Mouse (Mus musculus) midbrain, embryonic 13.5 days (tissue): ENCODE measurements around the gene Ffar1. TPM values are rescaled to one million over a fixed set of nuclear protein-coding genes. Genes with fewer than 3 reads are reported as not detected.

ENCODE experiments used
- ATAC-seq: fragments of 200-750 bp; cut with Nextera tagmentation; 2 replicates; pipeline ENCODE4 v1.8.0; 2017; ENCODE audit warnings: mild to moderate bottlenecking, moderate TSS enrichment, moderate library complexity
- H3K27ac ChIP-seq: fragments of 300-500 bp; sonication (generic); 2 replicates; pipeline ENCODE4 v1.5.1; 2015; ENCODE audit warnings: inconsistent platforms, mild to moderate bottlenecking, moderate library complexity
- H3K27me3 ChIP-seq: fragments of 300-500 bp; sonication (generic); 2 replicates; pipeline ENCODE4 v1.6.1; 2015; ENCODE audit warnings: mild to moderate bottlenecking, inconsistent platforms
- H3K36me3 ChIP-seq: fragments of 300-500 bp; sonication (generic); 2 replicates; pipeline ENCODE4 v1.6.1; 2015; ENCODE audit warnings: mild to moderate bottlenecking, inconsistent platforms
- H3K4me1 ChIP-seq: fragments of 300-500 bp; sonication (generic); replicated peaks from 2 replicates; pipeline ENCODE4 v1.6.1; 2015; ENCODE audit warnings: inconsistent platforms
- H3K4me2 ChIP-seq: fragments of 300-500 bp; sonication (generic); replicated peaks from 2 replicates; pipeline ENCODE4 v1.6.1; 2015; ENCODE audit warnings: moderate library complexity, mild to moderate bottlenecking, inconsistent platforms
- H3K4me3 ChIP-seq: fragments of 300-500 bp; sonication (generic); replicated peaks from 2 replicates; pipeline ENCODE4 v1.5.1; 2015; ENCODE audit warnings: mild to moderate bottlenecking, inconsistent platforms
- H3K9ac ChIP-seq: fragments of 300-500 bp; sonication (generic); replicated peaks from 2 replicates; pipeline ENCODE4 v1.6.1; 2015; ENCODE audit warnings: mild to moderate bottlenecking, inconsistent platforms
- H3K9me3 ChIP-seq: fragments of 300-500 bp; sonication (generic); 2 replicates; pipeline ENCODE4 v1.6.1; 2016; ENCODE audit warnings: mild to moderate bottlenecking, inconsistent platforms
- WGBS: fragments of 180-500 bp; shearing (Covaris S2); methylation state at CpG from one replicate; pipeline ENCODE4 v1.1.7; 2015; 5-methylcytosine and 5-hydroxymethylcytosine counted together
- polyA plus RNA-seq: library from polyadenylated mRNA; unstranded; fragments of >200 nt; fragmentation: Nextera tagmentation; extraction: Ambion mirVana; gene quantifications from 2 replicates; pipeline ENCODE4 v1.2.1, GENCODE M21; 2015

The Ffar1 gene
- polyA plus RNA-seq, 1 experiment from 2014 or later: not detected

DNA sequence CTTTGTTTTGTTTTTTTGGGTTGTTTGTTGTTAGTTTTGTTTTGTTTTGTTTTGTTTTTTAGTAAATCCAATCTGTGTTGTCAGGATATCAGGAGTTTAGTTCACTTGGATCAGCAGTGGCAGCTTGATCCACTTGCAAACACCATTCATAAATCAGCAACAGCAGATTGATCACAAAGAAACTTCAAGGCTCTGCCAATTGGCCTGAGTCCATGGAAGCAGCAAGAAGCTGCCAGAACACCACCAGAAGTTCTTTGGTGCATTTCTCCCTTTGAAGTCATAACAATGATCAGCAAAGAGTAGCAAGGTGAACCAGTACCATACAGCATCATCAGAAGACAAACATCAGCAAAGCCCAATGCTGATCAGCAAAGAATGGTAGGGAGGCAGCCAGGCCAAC lies 22.7 kb upstream of the Ffar1 start:
- ATAC-seq: no peak

GRCm38 (mm10) chr7:30881367-30881766 lies 20.0 kb upstream of the Ffar1 start:
- no peak overlapping the region for H3K4me2 ChIP-seq
- H3K27me3 ChIP-seq: no peaks in the 10 kb centered on the region
- no peak overlapping the region for H3K4me3 ChIP-seq
- H3K9me3 ChIP-seq: no peaks in the 10 kb centered on the region
- H3K4me1 ChIP-seq: no peaks in the 10 kb centered on the region
- H3K36me3 ChIP-seq: no peaks in the 10 kb centered on the region
- no peak overlapping the region for H3K27ac ChIP-seq
- H3K9ac ChIP-seq: no peak overlapping the region
- 85% methylated on average over 3 of the region's 3 CpGs for WGBS
- ATAC-seq: no peak

More for the DNA sequence above, 22.7 kb upstream of the Ffar1 start:
- H3K27ac ChIP-seq: no peak overlapping the region
- no peak overlapping the region for H3K4me2 ChIP-seq
- H3K4me1 ChIP-seq: no peaks in the 10 kb centered on the region
- H3K36me3 ChIP-seq: no peaks in the 10 kb centered on the region
- no peaks in the 10 kb centered on the region for H3K27me3 ChIP-seq
- H3K9me3 ChIP-seq: no peaks in the 10 kb centered on the region
- H3K4me3 ChIP-seq: no peak overlapping the region
- no peak overlapping the region for H3K9ac ChIP-seq

GRCm38 (mm10) chr7:30880176-30880575 lies 18.8 kb upstream of the Ffar1 start, which contains the start of gene Cd22:
Gene Cd22, minus strand, starts transcription at chr7:30880342.
- H3K27me3 ChIP-seq: no peaks in the 10 kb centered on the region
- H3K4me3 ChIP-seq: no peak within 1 kb of the TSS
- no peak for ATAC-seq
- no peaks in the 10 kb centered on the region for H3K9me3 ChIP-seq
- H3K27ac ChIP-seq: no peak within 1 kb of the TSS
- 81% methylated on average over 7 of the region's 7 CpGs for WGBS
- H3K36me3 ChIP-seq: no peaks in the 10 kb centered on the region
- H3K4me2 ChIP-seq: no peak within 1 kb of the TSS
- H3K4me1 ChIP-seq: no peaks in the 10 kb centered on the region
- H3K9ac ChIP-seq: no peak within 1 kb of the TSS

- Histone ChIP-seq H3K4me2 (no peak overlapping the region), H3K27me3 (no peaks in the 10 kb centered on the region), H3K27ac (no peak overlapping the region), H3K4me3 (no peak overlapping the region), H3K36me3 (no peaks in the 10 kb centered on the region), H3K9ac (no peak overlapping the region), H3K9me3 (no peaks in the 10 kb centered on the region), H3K4me1 (no peaks in the 10 kb centered on the region)
- no peak for ATAC-seq
- WGBS: 82% methylated on average over 6 of the region's 6 CpGs
Observed at GRCm38 (mm10) chr7:30878950-30879349, 17.6 kb upstream of the Ffar1 start.

- no peak for ATAC-seq
- no peak overlapping the region for H3K27ac ChIP-seq
- peak overlapping the region; percentile 35 for H3K4me2 ChIP-seq
- no peaks in the 10 kb centered on the region for H3K4me1 ChIP-seq
- no peak overlapping the region for H3K4me3 ChIP-seq
- no peaks in the 10 kb centered on the region for H3K36me3 ChIP-seq
- no peaks in the 10 kb centered on the region for H3K9me3 ChIP-seq
- 35% methylated on average over 15 of the region's 15 CpGs for WGBS
- no peaks in the 10 kb centered on the region for H3K27me3 ChIP-seq
- no peak overlapping the region for H3K9ac ChIP-seq
Observed at GRCm38 (mm10) chr7:30873083-30873482, 11.7 kb upstream of the Ffar1 start.

- Histone ChIP-seq H3K4me1 (peaks cover 5% of the 10 kb centered on the region; the same call in 1 of the 2 replicates), H3K27me3 (peaks cover under 1% of the 10 kb centered on the region; the same call in 1 of the 2 replicates), H3K27ac (no peak overlapping the region), H3K9me3 (no peaks in the 10 kb centered on the region), H3K4me3 (no peak overlapping the region), H3K4me2 (no peak overlapping the region), H3K9ac (no peak overlapping the region), H3K36me3 (no peaks in the 10 kb centered on the region)
- 60% methylated on average over 8 of the region's 8 CpGs for WGBS
- no peak for ATAC-seq
Observed at GRCm38 (mm10) chr7:30863386-30863785, 2.0 kb upstream of the Ffar1 start.

GRCm38 (mm10) chr7:30859635-30860402 lies 1.5 kb downstream of the Ffar1 start:
- Histone ChIP-seq H3K9me3 (no peaks in the 10 kb centered on the region), H3K4me3 (peak overlapping the region; percentile 31), H3K36me3 (no peaks in the 10 kb centered on the region), H3K4me1 (peaks cover 5% of the 10 kb centered on the region; the same call in 1 of the 2 replicates), H3K4me2 (peak overlapping the region; percentile 48), H3K27me3 (peaks cover 7% of the 10 kb centered on the region; the same call in 1 of the 2 replicates), H3K9ac (no peak overlapping the region; the same call in 1 of the 2 replicates), H3K27ac (no peak overlapping the region)
- ATAC-seq: peak; percentile 78
- 9% methylated on average over 13 of the region's 16 CpGs for WGBS

- H3K27me3 ChIP-seq: peaks cover 7% of the 10 kb centered on the region; the same call in 1 of the 2 replicates
- H3K27ac ChIP-seq: no peak overlapping the region
- H3K4me1 ChIP-seq: peaks cover 5% of the 10 kb centered on the region; the same call in 1 of the 2 replicates
- ATAC-seq: peak; percentile 57
- H3K4me3 ChIP-seq: no peak overlapping the region
- H3K4me2 ChIP-seq: peak overlapping the region; percentile 48; the same call in 1 of the 2 replicates
- no peaks in the 10 kb centered on the region for H3K9me3 ChIP-seq
- H3K9ac ChIP-seq: no peak overlapping the region
- H3K36me3 ChIP-seq: no peaks in the 10 kb centered on the region
Observed at GRCm38 (mm10) chr7:30859290-30859634, 2.1 kb downstream of the Ffar1 start.

DNA sequence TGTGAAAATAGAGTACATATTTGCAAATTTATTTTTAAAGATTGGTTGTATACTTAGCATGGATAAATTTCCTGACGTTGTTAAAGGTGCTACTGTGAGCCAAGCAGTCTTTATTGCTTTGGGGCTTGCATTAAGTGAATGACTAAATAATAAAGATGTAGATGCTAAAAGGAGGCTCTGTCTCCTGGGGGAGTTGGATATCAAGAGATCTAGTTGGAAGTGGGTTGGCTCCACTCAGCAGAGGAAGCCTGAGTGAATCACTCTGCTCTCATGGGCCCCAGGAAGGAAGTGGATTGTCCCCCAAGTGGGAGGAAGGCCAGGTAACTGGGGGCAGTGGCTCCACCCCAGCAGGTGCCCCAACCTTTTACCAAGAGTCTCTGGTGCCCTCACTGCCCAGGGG lies 3.6 kb downstream of the Ffar1 start:
- no peak overlapping the region for H3K4me3 ChIP-seq
- no peak overlapping the region for H3K27ac ChIP-seq
- H3K9me3 ChIP-seq: no peaks in the 10 kb centered on the region
- no peak overlapping the region for H3K9ac ChIP-seq
- H3K36me3 ChIP-seq: no peaks in the 10 kb centered on the region
- H3K4me2 ChIP-seq: no peak overlapping the region
- ATAC-seq: no peak
- H3K27me3 ChIP-seq: peaks cover 7% of the 10 kb centered on the region; the same call in 1 of the 2 replicates
- peaks cover 5% of the 10 kb centered on the region; the same call in 1 of the 2 replicates for H3K4me1 ChIP-seq
- 74% methylated on average over 1 of the region's 1 CpGs for WGBS

DNA sequence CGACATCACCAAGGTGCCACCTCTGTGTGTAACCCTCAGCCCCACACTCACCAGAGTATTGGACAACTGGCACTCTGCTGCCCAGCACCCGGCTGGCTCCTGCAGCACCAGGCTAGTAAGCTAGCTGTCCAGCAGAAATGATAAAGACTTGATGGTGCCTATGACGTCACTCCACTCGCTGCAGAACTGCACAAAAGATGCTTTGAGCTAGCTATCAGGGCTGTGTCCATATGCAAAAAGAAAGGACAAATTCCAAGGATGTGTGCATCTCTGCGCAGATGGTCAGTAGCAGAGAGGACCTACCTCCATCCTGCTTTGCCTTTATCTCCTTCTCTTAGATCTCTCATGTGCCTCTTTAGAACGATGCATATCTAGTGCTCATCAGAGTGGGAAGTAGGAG lies 5.3 kb downstream of the Ffar1 start, which contains the start of gene Ffar3:
Gene Ffar3 (minus strand): TSS at position 101 of the 400 bp plus-strand sequence.
- WGBS: 83% methylated on average over 6 of the region's 6 CpGs
- H3K27ac ChIP-seq: no peak within 1 kb of the TSS
- H3K27me3 ChIP-seq: peaks cover 7% of the 10 kb centered on the region; the same call in 1 of the 2 replicates
- H3K4me1 ChIP-seq: peaks cover 5% of the 10 kb centered on the region; the same call in 1 of the 2 replicates
- ATAC-seq: no peak
- H3K9ac ChIP-seq: no peak within 1 kb of the TSS
- no peak within 1 kb of the TSS for H3K4me2 ChIP-seq
- H3K9me3 ChIP-seq: no peaks in the 10 kb centered on the region
- no peak within 1 kb of the TSS for H3K4me3 ChIP-seq
- no peaks in the 10 kb centered on the region for H3K36me3 ChIP-seq

- Histone ChIP-seq H3K4me3 (no peak overlapping the region), H3K27me3 (no peaks in the 10 kb centered on the region), H3K9ac (no peak overlapping the region), H3K9me3 (no peaks in the 10 kb centered on the region), H3K27ac (no peak overlapping the region), H3K4me2 (no peak overlapping the region), H3K4me1 (no peaks in the 10 kb centered on the region), H3K36me3 (no peaks in the 10 kb centered on the region)
- no peak for ATAC-seq
- WGBS: 86% methylated on average over 1 of the region's 1 CpGs
Observed at GRCm38 (mm10) chr7:30851421-30851820, 9.9 kb downstream of the Ffar1 start.

GRCm38 (mm10) chr7:30847934-30848333 lies 13.4 kb downstream of the Ffar1 start:
- no peak overlapping the region for H3K27ac ChIP-seq

More at GRCm38 (mm10) chr7:30847934-30848333, 13.4 kb downstream of the Ffar1 start:
- Histone ChIP-seq H3K4me2 (no peak overlapping the region), H3K9me3 (no peaks in the 10 kb centered on the region), H3K4me3 (no peak overlapping the region), H3K9ac (no peak overlapping the region), H3K27me3 (no peaks in the 10 kb centered on the region), H3K4me1 (peaks cover 11% of the 10 kb centered on the region), H3K36me3 (no peaks in the 10 kb centered on the region)
- WGBS: 76% methylated on average over 6 of the region's 6 CpGs
- no peak for ATAC-seq
